Mouse (Mus musculus): ENCODE data around the gene Pax2. TPM values are rescaled to one million over a fixed set of nuclear protein-coding genes. Genes with fewer than 3 reads are reported as not detected.
A peak's percentile ranks its signal among the peaks of the same experiment; 100 is the strongest.

Gene Pax2
- polyA plus RNA-seq, 1 experiment, result not detected

GRCm38 (mm10) chr19:44754461-44755377 lies 1.1 kb upstream of the Pax2 start:
- DNase-seq (ENCODE audit: low read depth in 1 of 2, low spot score in 2 of 2), result no peak

GRCm38 (mm10) chr19:44755378-44755692 lies 510 bp upstream of the Pax2 start:
- WGBS, result 3% methylated on average over 13 of the region's 13 CpGs
- H3K36me3 ChIP-seq (ENCODE audit: control insufficient read depth, insufficient read depth, low read length), result no peaks in the 10 kb centered on the region
- peaks cover 3% of the 10 kb centered on the region for H3K4me1 ChIP-seq (ENCODE audit: control insufficient read depth, insufficient read depth, insufficient read length)
- no peak for TF ChIP-seq CTCF (IDR thresholded peaks at IDR 0.05; ENCODE audit: extremely low read depth, insufficient read depth, insufficient read length, insufficient replicate concordance)
- no peak for TF ChIP-seq POLR2A (IDR thresholded peaks at IDR 0.05; ENCODE audit: low read depth, low read length)
- no peak overlapping the region for H3K4me3 ChIP-seq (ENCODE audit: extremely low read depth, insufficient read depth, insufficient read length)
- no peak overlapping the region for H3K27ac ChIP-seq (ENCODE audit: insufficient read depth, low read length)
- peaks cover 43% of the 10 kb centered on the region for H3K27me3 ChIP-seq (ENCODE audit: control insufficient read depth, insufficient read depth, low read length)
- DNase-seq (ENCODE audit: low read depth in 1 of 2, low spot score in 2 of 2), result no peak

More at GRCm38 (mm10) chr19:44754461-44755377, 1.1 kb upstream of the Pax2 start:
- no peaks in the 10 kb centered on the region for H3K36me3 ChIP-seq (ENCODE audit: control insufficient read depth, insufficient read depth, low read length)
- peaks cover 45% of the 10 kb centered on the region for H3K27me3 ChIP-seq (ENCODE audit: control insufficient read depth, insufficient read depth, low read length)
- no peak overlapping the region for H3K27ac ChIP-seq (ENCODE audit: insufficient read depth, low read length)
- H3K4me3 ChIP-seq (ENCODE audit: extremely low read depth, insufficient read depth, insufficient read length), result no peak overlapping the region
- peak; percentile 34; the same call in 1 of the 2 replicates for TF ChIP-seq CTCF (IDR thresholded peaks at IDR 0.05; ENCODE audit: extremely low read depth, insufficient read depth, insufficient read length, insufficient replicate concordance)
- no peak for TF ChIP-seq POLR2A (IDR thresholded peaks at IDR 0.05; ENCODE audit: low read depth, low read length)
- 5% methylated on average over 16 of the region's 16 CpGs for WGBS
- H3K4me1 ChIP-seq (ENCODE audit: control insufficient read depth, insufficient read depth, insufficient read length), result peaks cover 3% of the 10 kb centered on the region

- H3K27ac ChIP-seq (ENCODE audit: insufficient read depth, low read length), result no peak overlapping the region
- H3K4me3 ChIP-seq (ENCODE audit: extremely low read depth, insufficient read depth, insufficient read length), result no peak overlapping the region
- no peaks in the 10 kb centered on the region for H3K36me3 ChIP-seq (ENCODE audit: control insufficient read depth, insufficient read depth, low read length)
- TF ChIP-seq POLR2A (IDR thresholded peaks at IDR 0.05; ENCODE audit: low read depth, low read length) (no peak), CTCF (IDR thresholded peaks at IDR 0.05; ENCODE audit: extremely low read depth, insufficient read depth, insufficient read length, insufficient replicate concordance) (no peak)
- peaks cover 3% of the 10 kb centered on the region for H3K4me1 ChIP-seq (ENCODE audit: control insufficient read depth, insufficient read depth, insufficient read length)
- H3K27me3 ChIP-seq (ENCODE audit: control insufficient read depth, insufficient read depth, low read length), result peaks cover 49% of the 10 kb centered on the region
- no peak for DNase-seq (ENCODE audit: low read depth in 1 of 2, low spot score in 2 of 2)
- 1% methylated on average over 61 of the region's 71 CpGs for WGBS
These were observed 781 bp downstream of the Pax2 start for GRCm38 (mm10) chr19:44756421-44757230.

- WGBS, result 2% methylated on average over 37 of the region's 38 CpGs
- Histone ChIP-seq H3K4me3 (ENCODE audit: extremely low read depth, insufficient read depth, insufficient read length) (no peak overlapping the region), H3K4me1 (ENCODE audit: control insufficient read depth, insufficient read depth, insufficient read length) (peaks cover 3% of the 10 kb centered on the region), H3K27ac (ENCODE audit: insufficient read depth, low read length) (no peak overlapping the region), H3K27me3 (ENCODE audit: control insufficient read depth, insufficient read depth, low read length) (peaks cover 49% of the 10 kb centered on the region), H3K36me3 (ENCODE audit: control insufficient read depth, insufficient read depth, low read length) (no peaks in the 10 kb centered on the region)
- TF ChIP-seq POLR2A (IDR thresholded peaks at IDR 0.05; ENCODE audit: low read depth, low read length), result no peak
- no peak for TF ChIP-seq CTCF (IDR thresholded peaks at IDR 0.05; ENCODE audit: extremely low read depth, insufficient read depth, insufficient read length, insufficient replicate concordance)
- DNase-seq (ENCODE audit: low read depth in 1 of 2, low spot score in 2 of 2), result no peak
These were observed 1.5 kb downstream of the Pax2 start for GRCm38 (mm10) chr19:44757231-44757871.

GRCm38 (mm10) chr19:44758846-44759245 lies 3.0 kb downstream of the Pax2 start:
- TF ChIP-seq POLR2A (IDR thresholded peaks at IDR 0.05; ENCODE audit: low read depth, low read length) (no peak), CTCF (IDR thresholded peaks at IDR 0.05; ENCODE audit: extremely low read depth, insufficient read depth, insufficient read length, insufficient replicate concordance) (no peak)
- no peaks in the 10 kb centered on the region for H3K36me3 ChIP-seq (ENCODE audit: control insufficient read depth, insufficient read depth, low read length)
- H3K27ac ChIP-seq (ENCODE audit: insufficient read depth, low read length), result no peak overlapping the region
- H3K4me3 ChIP-seq (ENCODE audit: extremely low read depth, insufficient read depth, insufficient read length), result no peak overlapping the region
- peaks cover 3% of the 10 kb centered on the region for H3K4me1 ChIP-seq (ENCODE audit: control insufficient read depth, insufficient read depth, insufficient read length)
- peaks cover 45% of the 10 kb centered on the region for H3K27me3 ChIP-seq (ENCODE audit: control insufficient read depth, insufficient read depth, low read length)
- no peak for DNase-seq (ENCODE audit: low read depth in 1 of 2, low spot score in 2 of 2)
- 4% methylated on average over 28 of the region's 28 CpGs for WGBS

- WGBS, result 4% methylated on average over 37 of the region's 37 CpGs
- peaks cover 3% of the 10 kb centered on the region for H3K4me1 ChIP-seq (ENCODE audit: control insufficient read depth, insufficient read depth, insufficient read length)
- H3K27me3 ChIP-seq (ENCODE audit: control insufficient read depth, insufficient read depth, low read length), result peaks cover 45% of the 10 kb centered on the region
- no peak for TF ChIP-seq CTCF (IDR thresholded peaks at IDR 0.05; ENCODE audit: extremely low read depth, insufficient read depth, insufficient read length, insufficient replicate concordance)
- TF ChIP-seq POLR2A (IDR thresholded peaks at IDR 0.05; ENCODE audit: low read depth, low read length), result no peak
- no peak overlapping the region for H3K4me3 ChIP-seq (ENCODE audit: extremely low read depth, insufficient read depth, insufficient read length)
- H3K36me3 ChIP-seq (ENCODE audit: control insufficient read depth, insufficient read depth, low read length), result no peaks in the 10 kb centered on the region
- DNase-seq (ENCODE audit: low read depth in 1 of 2, low spot score in 2 of 2), result no peak
- no peak overlapping the region for H3K27ac ChIP-seq (ENCODE audit: insufficient read depth, low read length)
These were observed 3.8 kb downstream of the Pax2 start for GRCm38 (mm10) chr19:44759531-44760118.

All from spleen, adult 2 months (tissue).